Mouse (Mus musculus): ENCODE results near the gene St7.

DNA sequence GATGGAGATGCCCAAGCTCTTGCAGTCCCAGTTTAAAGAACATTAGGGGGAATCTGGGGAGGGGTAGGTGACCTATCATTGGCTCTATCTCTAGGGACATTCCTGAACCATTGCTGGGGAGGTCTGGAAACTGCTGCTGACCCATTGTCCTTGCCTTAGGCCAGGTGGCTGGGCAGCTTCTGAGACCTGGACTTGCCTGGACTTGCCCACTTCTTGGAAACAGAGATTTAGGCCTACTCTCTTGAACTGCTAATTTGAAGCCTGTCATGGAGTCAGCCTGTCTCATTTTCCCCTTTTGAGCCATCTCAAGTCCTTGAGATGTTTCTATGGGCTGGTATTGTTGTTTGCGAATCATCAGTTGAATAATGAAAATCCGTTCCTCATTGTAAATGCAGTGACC, 130.9 kb downstream of the St7 start:
- TF ChIP-seq CTCF (IDR thresholded peaks at IDR 0.05; ENCODE audit: low read depth) (no peak), EP300 (IDR thresholded peaks at IDR 0.05; ENCODE audit: low read depth) (no peak)
